Mouse (Mus musculus): ENCODE data around the gene Ap1s1.

Gene Ap1s1

DNA sequence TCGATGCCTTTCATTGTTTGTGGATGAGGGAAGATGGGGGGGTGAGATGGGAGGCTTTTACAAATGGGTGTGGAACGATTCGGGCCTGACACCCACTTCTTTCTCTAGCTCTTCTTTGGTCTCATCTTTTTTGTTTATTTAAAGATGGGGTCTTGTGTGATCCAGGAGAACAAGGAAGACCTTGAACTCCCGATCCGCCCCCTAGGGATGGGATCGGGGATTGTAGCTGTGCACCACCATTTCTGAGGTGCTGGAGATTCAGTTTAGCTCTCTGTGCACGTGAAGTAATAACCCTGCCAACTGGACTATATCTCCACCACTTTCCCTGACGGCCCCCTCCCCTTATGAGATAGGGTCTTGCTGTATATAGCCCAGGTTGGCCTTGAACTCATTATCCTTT, 20.0 kb upstream of the Ap1s1 start:
- DNase-seq (ENCODE audit: extremely low read depth, low read depth, low spot score), result no peak

- no peak for DNase-seq (ENCODE audit: extremely low read depth, low read depth, low spot score)
Measured at GRCm38 (mm10) chr5:137065454-137065853, 19.5 kb upstream of the Ap1s1 start.

DNA sequence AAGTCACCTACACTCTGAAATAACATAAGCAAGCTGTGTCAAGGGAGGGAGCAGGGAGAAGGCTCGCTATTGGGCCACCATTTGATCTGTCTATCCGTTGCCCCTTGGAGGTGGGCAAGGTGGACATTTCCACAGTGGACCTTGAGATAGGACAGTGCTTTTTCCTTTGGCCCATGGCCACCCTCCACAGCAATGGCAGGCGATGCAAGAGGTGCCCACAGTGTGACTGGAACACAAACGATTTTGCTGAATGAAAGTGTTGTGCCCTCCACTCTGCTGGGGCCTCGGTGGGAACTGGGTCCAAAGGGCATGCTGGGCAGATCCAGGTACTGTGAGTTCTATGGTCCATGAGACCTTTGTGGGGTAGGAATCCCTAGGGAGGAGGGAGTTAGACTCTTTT, 16.7 kb upstream of the Ap1s1 start:
- no peak for DNase-seq (ENCODE audit: extremely low read depth, low read depth, low spot score)

DNA sequence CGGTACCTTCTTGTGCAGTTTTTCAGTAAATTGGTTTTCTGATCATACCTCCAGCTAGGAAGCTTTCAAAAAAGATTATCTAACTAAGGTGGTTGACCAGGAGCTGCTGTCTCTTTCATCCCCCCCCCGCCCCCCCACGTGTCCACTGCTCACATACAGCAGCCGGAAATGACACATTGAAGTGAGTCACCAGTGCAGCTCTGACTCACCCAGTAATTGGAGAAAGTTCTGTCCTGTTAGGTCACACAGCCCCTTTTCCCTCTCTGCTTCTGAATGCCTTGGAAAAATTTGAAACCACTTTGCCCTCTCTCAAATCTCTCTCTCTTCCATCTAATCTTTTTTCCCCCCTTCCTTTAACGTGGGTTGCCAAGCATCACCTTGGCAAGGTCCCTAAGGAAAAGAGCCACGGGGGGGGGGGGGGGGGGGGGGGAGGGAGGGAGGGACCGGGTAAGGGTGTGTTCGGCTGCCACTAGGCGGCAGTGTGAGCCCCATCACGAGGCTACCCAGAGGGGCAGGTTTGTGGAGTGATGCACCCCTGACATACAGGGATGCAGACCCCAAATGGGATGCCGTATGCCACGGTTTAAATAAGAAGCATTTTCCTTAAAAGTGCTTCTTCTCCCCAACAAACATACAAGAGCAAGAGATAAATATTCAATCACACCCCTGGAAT, 16.0 kb upstream of the Ap1s1 start:
- DNase-seq (ENCODE audit: extremely low read depth, low read depth, low spot score), result no peak

DNA sequence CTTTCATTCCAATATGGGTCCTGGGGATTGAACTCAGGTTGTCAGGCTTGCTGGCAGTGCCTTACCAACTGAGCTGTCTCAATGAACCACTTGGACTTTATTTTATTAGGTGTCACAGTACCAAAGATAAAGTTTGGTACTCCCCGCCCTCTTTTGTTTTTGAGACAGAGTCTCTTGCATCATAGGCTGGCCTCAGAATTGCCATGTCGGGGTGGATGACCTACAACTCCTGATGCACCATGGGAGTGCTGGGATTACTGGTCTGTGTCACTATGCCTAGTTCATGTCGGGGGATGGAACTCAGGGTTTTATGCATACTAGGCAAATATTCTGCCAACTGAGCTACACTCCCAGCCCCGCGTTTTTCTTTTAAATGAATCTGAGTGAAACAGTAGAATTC, 8.9 kb upstream of the Ap1s1 start:
- no peak for DNase-seq (ENCODE audit: extremely low read depth, low read depth, low spot score)

- no peak for DNase-seq (ENCODE audit: extremely low read depth, low read depth, low spot score)
Measured at GRCm38 (mm10) chr5:137054299-137054698, 8.4 kb upstream of the Ap1s1 start.

GRCm38 (mm10) chr5:137051914-137052505, 6.1 kb upstream of the Ap1s1 start:
- no peak for DNase-seq (ENCODE audit: extremely low read depth, low read depth, low spot score)

DNA sequence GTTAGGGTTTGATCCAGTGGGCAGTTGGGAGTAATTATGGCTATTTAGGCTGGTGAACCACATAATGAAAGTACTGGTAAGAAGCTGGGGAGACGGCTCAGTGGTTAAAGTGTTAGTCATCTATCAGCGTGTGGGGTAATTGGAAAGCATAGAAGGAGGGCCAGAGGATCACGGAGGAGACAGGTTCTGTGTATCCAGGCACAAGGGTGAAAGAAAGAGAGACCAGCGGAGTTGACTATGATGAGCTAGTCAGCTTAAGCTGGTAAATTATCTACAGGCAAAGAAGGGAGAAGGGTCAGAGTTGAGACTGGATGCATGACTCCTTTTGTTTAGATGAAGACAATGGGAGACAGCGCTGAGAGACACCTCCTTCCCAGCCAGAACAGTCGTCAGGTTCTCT, 5.2 kb upstream of the Ap1s1 start:
- DNase-seq (ENCODE audit: extremely low read depth, low read depth, low spot score), result no peak

DNA sequence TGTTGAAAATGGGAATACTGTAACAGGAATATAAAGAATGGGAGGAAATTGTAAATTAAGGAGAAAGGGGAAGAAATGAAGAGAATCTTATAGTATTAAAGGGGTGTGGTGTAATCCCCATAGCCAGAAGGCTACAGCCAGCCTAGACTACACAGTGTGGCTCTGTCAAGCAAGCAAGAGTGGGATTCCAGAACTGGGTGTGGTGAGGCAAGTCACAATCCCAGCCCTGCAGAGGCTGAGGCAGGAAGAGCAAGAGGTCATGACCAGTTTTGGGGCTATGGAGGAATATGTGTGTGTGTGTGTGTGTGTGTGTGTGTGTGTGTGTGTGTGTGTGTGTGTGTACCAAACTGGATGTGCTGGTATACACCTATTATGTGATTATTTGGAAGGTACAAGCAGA, 1.1 kb upstream of the Ap1s1 start:
- DNase-seq (ENCODE audit: extremely low read depth, low read depth, low spot score), result no peak

DNA sequence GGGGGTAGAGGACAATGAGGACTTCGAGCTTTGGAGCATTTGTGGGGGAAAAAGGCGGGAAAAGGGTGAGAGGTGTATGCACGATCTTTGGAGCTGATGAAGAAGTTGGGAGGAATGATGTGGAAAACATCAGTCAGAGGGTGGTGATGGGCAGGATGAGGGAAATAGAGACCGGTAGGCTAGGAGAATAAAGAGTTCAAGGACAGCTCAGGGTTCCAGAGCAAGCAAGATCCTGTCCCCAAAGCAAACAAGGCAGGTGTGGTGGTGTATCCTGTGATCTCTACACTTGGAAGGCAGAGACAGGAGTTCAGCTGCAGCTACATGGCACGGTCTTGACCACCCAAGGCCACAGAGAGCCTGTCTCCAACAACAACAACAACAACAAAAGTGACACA, 386 bp upstream of the Ap1s1 start:
- DNase-seq (ENCODE audit: extremely low read depth, low read depth, low spot score), result no peak

DNA sequence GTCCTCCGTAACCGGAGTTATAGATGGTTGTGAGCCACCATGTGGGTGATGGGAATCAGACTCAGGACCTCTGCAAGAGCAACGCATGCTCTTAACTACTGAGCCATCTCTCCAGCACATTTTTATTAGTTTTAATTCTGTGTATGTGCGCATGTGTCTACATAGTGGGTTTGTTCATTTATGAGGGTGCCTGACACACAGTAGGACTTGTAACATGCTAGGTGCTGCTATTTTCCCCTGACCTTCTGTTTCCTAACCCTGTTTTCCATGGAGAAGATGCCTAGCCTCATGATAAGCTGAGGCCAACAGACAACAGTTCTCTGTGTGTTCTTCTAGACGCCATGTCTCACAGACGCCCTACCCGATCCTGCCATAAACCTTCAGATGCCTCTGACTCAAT, 1.9 kb downstream of the Ap1s1 start:
- DNase-seq (ENCODE audit: extremely low read depth, low read depth, low spot score), result no peak

GRCm38 (mm10) chr5:137041442-137041841, 4.5 kb downstream of the Ap1s1 start:
- no peak for DNase-seq (ENCODE audit: extremely low read depth, low read depth, low spot score)

GRCm38 (mm10) chr5:137039453-137039852, 6.5 kb downstream of the Ap1s1 start:
- no peak for DNase-seq (ENCODE audit: extremely low read depth, low read depth, low spot score)

- DNase-seq (ENCODE audit: extremely low read depth, low read depth, low spot score), result no peak
Measured at GRCm38 (mm10) chr5:137036211-137036610, 9.7 kb downstream of the Ap1s1 start.

GRCm38 (mm10) chr5:137032641-137033074, 13.3 kb downstream of the Ap1s1 start:
- no peak for DNase-seq (ENCODE audit: extremely low read depth, low read depth, low spot score)

DNA sequence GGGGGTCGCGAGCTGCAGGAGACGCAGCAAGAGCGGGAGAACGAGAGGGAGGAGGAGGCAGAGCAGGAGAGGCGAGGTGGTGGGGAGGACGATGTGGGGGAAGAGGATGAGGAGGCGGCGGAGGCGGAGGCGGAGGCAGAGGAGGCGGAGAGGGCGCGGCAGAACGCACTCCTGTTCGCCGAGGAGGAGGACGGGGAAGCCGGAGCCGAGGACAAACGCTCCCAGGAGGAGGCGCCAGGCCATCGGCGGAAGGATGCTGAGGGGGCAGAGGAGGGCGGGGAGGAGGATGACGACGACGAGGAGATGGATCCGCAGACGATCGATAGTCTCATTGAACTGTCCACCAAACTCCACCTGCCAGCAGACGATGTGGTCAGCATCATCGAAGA, 13.9 kb downstream of the Ap1s1 start:
- DNase-seq (ENCODE audit: extremely low read depth, low read depth, low spot score), result no peak

DNA sequence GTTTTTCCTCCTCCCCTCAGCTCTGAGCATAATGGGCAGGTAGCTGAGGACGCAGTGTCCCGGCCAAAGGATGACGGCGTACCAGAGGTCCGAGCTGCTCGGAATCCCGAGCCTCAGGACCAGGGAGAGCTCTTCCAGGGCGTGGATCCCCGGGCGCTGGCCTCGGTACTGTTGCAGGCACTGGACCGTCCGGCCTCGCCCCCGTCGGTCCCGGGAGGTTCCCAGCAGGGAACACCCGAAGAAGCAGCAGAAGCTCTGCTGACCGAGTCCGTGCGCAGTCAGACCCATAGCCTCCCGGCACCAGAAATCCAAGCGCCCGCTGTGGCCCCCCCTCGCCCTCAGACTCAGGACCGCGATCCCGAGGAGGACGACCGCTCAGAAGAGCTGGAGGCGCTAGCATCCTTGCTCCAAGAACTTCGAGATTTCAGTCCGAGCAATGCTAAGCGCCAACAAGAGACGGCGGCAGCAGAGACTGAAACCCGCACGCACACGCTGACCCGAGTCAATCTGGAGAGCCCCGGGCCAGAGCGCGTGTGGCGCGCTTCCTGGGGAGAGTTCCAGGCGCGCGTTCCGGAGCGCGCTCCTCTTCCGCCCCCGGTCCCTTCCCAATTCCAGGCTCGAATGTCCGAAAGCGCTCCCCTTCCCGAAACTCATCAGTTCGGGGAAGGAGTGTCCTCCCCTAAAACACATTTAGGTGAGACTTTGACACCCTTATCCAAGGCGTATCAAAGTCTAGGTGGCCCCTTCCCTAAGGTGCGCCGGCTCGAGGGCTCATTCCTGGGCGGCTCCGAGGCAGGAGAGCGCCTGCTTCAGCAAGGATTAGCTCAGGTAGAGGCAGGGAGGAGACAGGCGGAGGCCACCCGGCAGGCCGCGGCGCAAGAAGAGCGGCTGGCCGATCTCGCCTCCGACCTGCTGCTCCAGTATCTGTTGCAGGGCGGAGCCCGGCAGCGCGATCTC, 14.6 kb downstream of the Ap1s1 start:
- DNase-seq (ENCODE audit: extremely low read depth, low read depth, low spot score), result no peak

DNA sequence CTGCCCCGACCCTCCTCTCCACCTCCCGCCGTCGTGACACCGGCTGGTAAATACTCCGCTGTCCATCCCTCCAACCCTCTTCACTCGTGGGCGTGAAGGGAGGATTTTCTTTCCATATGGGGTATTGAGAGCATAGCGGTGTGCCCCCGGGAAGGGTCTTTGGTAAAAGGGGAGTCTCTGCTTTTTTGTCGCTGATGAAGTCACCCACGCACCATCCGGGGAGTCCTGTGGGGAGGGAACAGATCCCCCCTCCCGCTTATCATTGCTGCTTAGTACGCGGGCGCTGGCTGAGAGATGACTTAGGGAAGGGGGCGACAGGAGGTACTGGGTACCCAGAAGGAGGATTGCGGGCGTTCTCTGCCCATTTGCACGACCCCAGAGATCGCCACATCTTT, 15.5 kb downstream of the Ap1s1 start:
- no peak for DNase-seq (ENCODE audit: extremely low read depth, low read depth, low spot score)

- DNase-seq (ENCODE audit: extremely low read depth, low read depth, low spot score), result no peak
Measured at GRCm38 (mm10) chr5:137029643-137030415, 16.1 kb downstream of the Ap1s1 start.

- no peak for DNase-seq (ENCODE audit: extremely low read depth, low read depth, low spot score)
Measured at GRCm38 (mm10) chr5:137029273-137029585, 16.7 kb downstream of the Ap1s1 start.

- no peak for DNase-seq (ENCODE audit: extremely low read depth, low read depth, low spot score)
Measured at GRCm38 (mm10) chr5:137028561-137029272, 17.2 kb downstream of the Ap1s1 start.
